ENCODE assay signal across 23 mouse cellular contexts in genomic region chr6:57524742-57525141, GRCm38 (mm10). TPM values are rescaled to one million over a fixed set of nuclear protein-coding genes. Genes with fewer than 3 reads are reported as not detected.
DNase-seq lines count a peak whose midpoint lies in the region; ATAC-seq lines count a peak whose summit lies in the region.
"Had no signal": no experiment of that assay in that cellular context is flagged by ENCODE, and none has a peak within 500 bp of the region (broad histone marks: within the 10 kb centered on the region; RNA-seq: fewer than 3 reads in every experiment).

No protein-coding gene starts in this region.

- no peak for DNase-seq in frontal cortex, postnatal 14 days (ENCODE audit: low spot score in 2 of 2)
- DNase-seq in right cerebral cortex, adult 18-20 months = peak; percentile 32
- DNase-seq in right cerebral cortex, postnatal 4 days = no peak
- DNase-seq in right cerebral cortex, postnatal 10 days (ENCODE audit: low spot score in 2 of 2) = peak; percentile 38 to 47
- DNase-seq in adrenal gland, postnatal 36 days = no peak
- DNase-seq in lung, postnatal 36 days = no peak
- DNase-seq: adrenal gland, adult 8-10 months; cerebellum, adult 18-20 months; forebrain, postnatal 0 days; gastrocnemius, adult 2 months; gastrocnemius, postnatal 36 days; heart, adult 18-20 months; heart, postnatal 10 days; kidney, adult 9 months; kidney, postnatal 10 days; liver, embryonic 13.5 days; lung, adult 18-20 months; thymus, adult 2 months; thymus, postnatal 36 days had no signal

- peak; percentile 80 for ATAC-seq in frontal cortex, adult (ENCODE audit: low TSS enrichment)
- ATAC-seq: forebrain, postnatal 0 days; intestine, postnatal 0 days; lung, postnatal 0 days; midbrain, embryonic 13.5 days had no signal

RNA-seq across cellular contexts. Expression of gene Ppm1k, which starts 10.5 kb away (rescaled TPM):
- 10 to 100 TPM; 21.3 to 31.3 TPM for total RNA-seq in adrenal gland, postnatal 36 days (2021)

RNA-seq across cellular contexts. Expression of gene Herc6, which starts 56.1 kb away (rescaled TPM):
- total RNA-seq in adrenal gland, postnatal 36 days (2021) = 10 to 100 TPM; 18.1 to 23.1 TPM

Comparison
In these comparisons a context has a peak if more than half of its experiments do, and no peak if none do; other contexts are left out.
1. DNase-seq: peak in right cerebral cortex, adult 18-20 months (single experiment) and right cerebral cortex, postnatal 10 days (2 of 2); none in frontal cortex, postnatal 14 days (0 of 2), right cerebral cortex, postnatal 4 days (single experiment), adrenal gland, postnatal 36 days (0 of 2) and lung, postnatal 36 days (single experiment).